Mouse (Mus musculus): ENCODE data around the gene Fyb. TPM values are rescaled to one million over a fixed set of nuclear protein-coding genes. Genes with fewer than 3 reads are reported as not detected.
A peak's percentile ranks its signal among the peaks of the same experiment; 100 is the strongest.

Fyb gene
- polyA plus RNA-seq, 1 experiment from 2014 or later, result 10.3 TPM

DNA sequence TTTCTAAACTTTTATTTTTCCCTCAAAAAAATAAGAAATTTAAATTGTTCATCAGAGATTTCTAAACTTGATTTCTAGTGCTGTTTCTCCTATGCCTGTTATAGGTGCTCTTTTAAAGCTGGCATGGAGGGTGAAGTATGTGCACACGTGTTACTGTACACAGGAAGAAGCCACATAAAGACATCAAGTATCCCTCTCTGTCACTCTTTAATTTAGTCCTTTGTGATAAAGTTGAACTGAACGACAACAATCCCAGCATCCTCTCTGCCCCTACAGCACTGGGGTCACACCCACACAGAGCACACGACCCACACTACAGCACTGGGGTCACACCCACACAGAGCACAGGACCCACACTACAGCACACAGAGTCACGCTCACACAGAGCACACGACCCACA, 88.0 kb downstream of the Fyb start:
- no peaks in the 10 kb centered on the region for H3K27me3 ChIP-seq (replicated peaks; ENCODE audit: control insufficient read depth, insufficient read depth, low read length)
- H3K27ac ChIP-seq (ENCODE audit: low read length), result no peak overlapping the region
- no peak overlapping the region for H3K9ac ChIP-seq (ENCODE audit: low read depth, low read length)
- H3K4me3 ChIP-seq (ENCODE audit: low read length), result no peak overlapping the region
- H3K4me2 ChIP-seq (ENCODE audit: low read depth, low read length), result no peak overlapping the region
- H3K4me1 ChIP-seq (ENCODE audit: control insufficient read depth, insufficient read depth, low read length), result no peaks in the 10 kb centered on the region
- WGBS, result 73% methylated on average over 5 of the region's 5 CpGs
- no peak for ATAC-seq
- H3K9me3 ChIP-seq (ENCODE audit: control insufficient read depth, low read length), result no peaks in the 10 kb centered on the region
- no peaks in the 10 kb centered on the region for H3K36me3 ChIP-seq (ENCODE audit: control insufficient read depth, insufficient read depth, low read length)

DNA sequence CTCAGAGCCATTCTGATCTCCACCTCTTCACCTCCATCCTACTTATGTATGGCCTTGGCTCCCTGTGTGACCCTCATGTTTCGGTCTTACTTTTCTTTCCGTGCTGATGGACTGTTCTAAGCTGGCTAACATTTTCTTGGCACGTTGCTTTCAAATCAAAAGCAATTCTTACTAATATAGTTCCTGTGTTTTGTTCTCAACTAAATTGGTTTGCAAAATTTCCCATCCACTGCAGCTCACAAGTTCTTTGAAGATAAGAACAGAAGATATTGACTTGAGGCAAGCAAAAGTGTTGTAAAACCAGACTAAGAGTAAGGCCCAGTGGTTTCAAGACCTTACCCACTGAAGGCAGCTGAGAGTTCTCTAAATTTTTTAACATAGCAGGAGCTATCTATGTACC, 90.2 kb downstream of the Fyb start:
- 83% methylated on average over 3 of the region's 3 CpGs for WGBS
- Histone ChIP-seq H3K4me3 (ENCODE audit: low read length) (no peak overlapping the region), H3K27ac (ENCODE audit: low read length) (no peak overlapping the region), H3K4me1 (ENCODE audit: control insufficient read depth, insufficient read depth, low read length) (no peaks in the 10 kb centered on the region), H3K36me3 (ENCODE audit: control insufficient read depth, insufficient read depth, low read length) (no peaks in the 10 kb centered on the region), H3K9ac (ENCODE audit: low read depth, low read length) (no peak overlapping the region), H3K9me3 (ENCODE audit: control insufficient read depth, low read length) (no peaks in the 10 kb centered on the region), H3K4me2 (ENCODE audit: low read depth, low read length) (no peak overlapping the region), H3K27me3 (replicated peaks; ENCODE audit: control insufficient read depth, insufficient read depth, low read length) (no peaks in the 10 kb centered on the region)
- no peak for ATAC-seq

DNA sequence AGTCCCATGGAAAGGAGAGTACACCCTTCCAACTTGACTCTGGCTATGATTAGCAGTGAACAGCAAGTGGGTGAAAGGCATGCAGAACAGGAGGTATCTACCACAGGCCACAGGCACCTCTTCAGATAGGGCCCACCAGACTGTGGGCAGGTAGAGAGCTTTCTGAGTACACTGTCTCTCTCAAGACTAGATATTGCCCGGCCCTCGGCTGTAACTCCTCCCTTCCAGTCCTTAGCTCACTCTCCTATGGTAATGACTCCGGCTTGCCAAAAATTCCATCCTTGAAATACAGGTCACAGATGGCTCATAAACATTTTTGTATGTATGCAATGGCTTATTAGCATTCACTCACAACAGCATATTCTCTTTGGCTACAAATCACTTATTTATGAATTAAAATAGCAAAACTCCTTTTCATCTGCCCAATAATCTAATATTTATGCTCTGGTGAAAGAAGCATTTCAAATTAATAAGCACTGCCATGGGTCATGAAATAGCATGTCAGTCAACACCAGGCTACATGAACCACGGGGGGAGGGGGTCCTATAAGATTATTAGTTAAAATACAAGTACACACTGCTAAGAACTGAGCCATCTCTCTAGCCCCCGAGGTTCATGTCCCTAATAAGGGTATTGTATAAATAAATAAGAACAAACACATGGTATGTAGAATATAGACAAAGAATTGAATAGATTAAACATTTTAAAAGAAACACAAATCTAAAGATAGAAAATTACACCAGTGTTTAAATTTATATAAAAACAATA, 93.9 kb downstream of the Fyb start:
- Histone ChIP-seq H3K9ac (ENCODE audit: low read depth, low read length) (no peak overlapping the region), H3K4me3 (ENCODE audit: low read length) (no peak overlapping the region), H3K27ac (ENCODE audit: low read length) (no peak overlapping the region), H3K4me1 (ENCODE audit: control insufficient read depth, insufficient read depth, low read length) (no peaks in the 10 kb centered on the region), H3K27me3 (replicated peaks; ENCODE audit: control insufficient read depth, insufficient read depth, low read length) (no peaks in the 10 kb centered on the region), H3K4me2 (ENCODE audit: low read depth, low read length) (no peak overlapping the region), H3K9me3 (ENCODE audit: control insufficient read depth, low read length) (no peaks in the 10 kb centered on the region), H3K36me3 (ENCODE audit: control insufficient read depth, insufficient read depth, low read length) (no peaks in the 10 kb centered on the region)
- WGBS, result 65% methylated on average over 5 of the region's 5 CpGs
- ATAC-seq, result no peak

DNA sequence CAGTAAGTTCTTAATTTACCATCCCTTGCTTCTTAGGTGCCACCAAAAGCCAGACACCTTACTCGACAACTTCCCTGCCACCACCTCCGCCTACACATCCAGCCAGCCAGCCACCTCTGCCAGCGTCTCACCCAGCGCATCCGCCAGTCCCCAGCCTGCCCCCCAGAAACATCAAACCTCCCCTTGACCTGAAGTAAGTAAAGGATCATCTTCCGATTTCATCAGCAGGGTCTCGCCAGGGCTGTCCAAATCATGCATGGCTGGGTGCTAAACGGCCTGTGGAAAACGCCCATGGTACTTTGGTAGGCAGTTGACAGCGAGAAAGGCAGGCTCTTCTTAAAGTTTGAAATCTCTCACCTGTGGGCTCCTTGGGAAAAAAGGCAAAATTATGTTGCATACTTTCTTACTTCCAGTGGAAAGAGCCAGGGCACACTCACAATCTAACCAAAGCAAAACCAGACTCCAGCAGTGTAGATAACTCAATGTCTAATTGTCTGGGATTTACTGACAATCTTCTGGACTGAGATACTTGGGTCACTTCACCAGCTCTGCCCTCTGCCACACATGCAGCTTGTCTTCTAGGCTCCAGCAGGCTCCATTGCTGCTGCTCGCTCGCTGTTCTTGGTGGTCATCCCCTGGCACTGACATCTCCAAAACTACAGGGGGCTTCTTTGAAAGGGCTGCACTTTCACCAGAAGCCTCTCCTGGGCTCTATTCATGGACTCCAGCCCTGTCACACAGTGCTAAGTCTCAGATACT, 97.1 kb downstream of the Fyb start:
- Histone ChIP-seq H3K9ac (ENCODE audit: low read depth, low read length) (no peak overlapping the region), H3K4me2 (ENCODE audit: low read depth, low read length) (no peak overlapping the region), H3K27ac (ENCODE audit: low read length) (no peak overlapping the region), H3K4me1 (ENCODE audit: control insufficient read depth, insufficient read depth, low read length) (no peaks in the 10 kb centered on the region), H3K27me3 (replicated peaks; ENCODE audit: control insufficient read depth, insufficient read depth, low read length) (no peaks in the 10 kb centered on the region), H3K36me3 (ENCODE audit: control insufficient read depth, insufficient read depth, low read length) (no peaks in the 10 kb centered on the region), H3K4me3 (ENCODE audit: low read length) (no peak overlapping the region), H3K9me3 (ENCODE audit: control insufficient read depth, low read length) (no peaks in the 10 kb centered on the region)
- ATAC-seq, result no peak
- WGBS, result 92% methylated on average over 12 of the region's 12 CpGs

DNA sequence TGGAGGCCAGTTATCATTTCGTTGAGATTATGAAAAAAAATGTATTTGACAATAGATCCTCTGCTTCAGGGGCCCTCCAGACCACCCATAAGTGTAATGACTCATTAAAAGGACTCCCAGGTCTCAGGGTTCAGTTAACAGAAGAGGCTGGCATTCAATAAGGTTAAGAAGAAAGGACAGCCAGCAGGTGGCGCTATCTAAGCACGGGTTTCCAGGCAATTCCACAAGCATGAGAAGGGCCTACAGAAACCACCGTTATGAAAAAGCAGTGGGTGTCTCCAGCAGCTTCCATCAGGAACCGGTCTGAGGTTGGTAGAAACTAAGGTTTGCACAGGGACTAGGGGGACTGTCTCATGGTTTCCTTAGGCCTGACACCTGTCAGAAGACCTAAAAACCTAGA, 99.9 kb downstream of the Fyb start:
- Histone ChIP-seq H3K9ac (ENCODE audit: low read depth, low read length) (no peak overlapping the region), H3K36me3 (ENCODE audit: control insufficient read depth, insufficient read depth, low read length) (no peaks in the 10 kb centered on the region), H3K4me3 (ENCODE audit: low read length) (no peak overlapping the region), H3K9me3 (ENCODE audit: control insufficient read depth, low read length) (no peaks in the 10 kb centered on the region), H3K27me3 (replicated peaks; ENCODE audit: control insufficient read depth, insufficient read depth, low read length) (no peaks in the 10 kb centered on the region), H3K27ac (ENCODE audit: low read length) (no peak overlapping the region), H3K4me2 (ENCODE audit: low read depth, low read length) (no peak overlapping the region), H3K4me1 (ENCODE audit: control insufficient read depth, insufficient read depth, low read length) (no peaks in the 10 kb centered on the region)
- no peak for ATAC-seq
- 8% methylated on average over 5 of the region's 5 CpGs for WGBS

DNA sequence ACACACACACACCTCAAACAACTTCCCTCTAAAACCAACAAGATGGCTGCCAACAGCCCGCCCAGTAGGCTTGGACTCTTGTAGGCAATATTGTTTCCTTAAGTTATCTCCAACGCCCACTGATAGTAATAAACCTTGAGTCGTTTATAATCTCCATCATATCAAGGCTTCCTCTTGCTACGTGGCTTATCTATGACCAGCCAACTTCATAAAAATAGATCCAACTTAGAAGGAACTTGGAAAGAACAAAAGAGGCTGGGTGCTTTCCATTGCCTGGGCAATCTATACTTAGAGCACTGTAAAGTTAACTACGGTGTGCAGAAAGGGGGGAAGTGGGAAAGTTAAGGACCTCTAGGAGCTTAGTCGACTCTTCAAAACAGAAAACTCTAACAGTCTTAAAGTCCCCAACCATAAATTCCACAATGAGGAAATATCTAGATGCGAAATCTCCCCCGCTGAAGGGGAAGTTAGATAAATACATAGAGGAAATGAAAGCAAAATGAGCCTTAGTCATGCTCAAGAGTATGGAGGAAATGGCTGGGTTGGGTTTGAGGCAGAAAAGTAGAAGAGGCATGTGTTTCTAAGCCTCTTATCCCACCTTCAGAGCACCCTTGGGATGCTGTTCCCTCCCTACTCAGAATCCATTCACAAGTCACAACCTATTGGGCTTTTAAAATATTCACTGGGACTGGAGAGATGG, 101.0 kb downstream of the Fyb start:
- H3K36me3 ChIP-seq (ENCODE audit: control insufficient read depth, insufficient read depth, low read length), result no peaks in the 10 kb centered on the region
- no peak overlapping the region for H3K27ac ChIP-seq (ENCODE audit: low read length)
- H3K27me3 ChIP-seq (replicated peaks; ENCODE audit: control insufficient read depth, insufficient read depth, low read length), result no peaks in the 10 kb centered on the region
- H3K4me3 ChIP-seq (ENCODE audit: low read length), result no peak overlapping the region
- no peaks in the 10 kb centered on the region for H3K9me3 ChIP-seq (ENCODE audit: control insufficient read depth, low read length)
- no peak overlapping the region for H3K4me2 ChIP-seq (ENCODE audit: low read depth, low read length)
- H3K9ac ChIP-seq (ENCODE audit: low read depth, low read length), result no peak overlapping the region
- WGBS, result 74% methylated on average over 8 of the region's 8 CpGs
- H3K4me1 ChIP-seq (ENCODE audit: control insufficient read depth, insufficient read depth, low read length), result no peaks in the 10 kb centered on the region
- no peak for ATAC-seq

DNA sequence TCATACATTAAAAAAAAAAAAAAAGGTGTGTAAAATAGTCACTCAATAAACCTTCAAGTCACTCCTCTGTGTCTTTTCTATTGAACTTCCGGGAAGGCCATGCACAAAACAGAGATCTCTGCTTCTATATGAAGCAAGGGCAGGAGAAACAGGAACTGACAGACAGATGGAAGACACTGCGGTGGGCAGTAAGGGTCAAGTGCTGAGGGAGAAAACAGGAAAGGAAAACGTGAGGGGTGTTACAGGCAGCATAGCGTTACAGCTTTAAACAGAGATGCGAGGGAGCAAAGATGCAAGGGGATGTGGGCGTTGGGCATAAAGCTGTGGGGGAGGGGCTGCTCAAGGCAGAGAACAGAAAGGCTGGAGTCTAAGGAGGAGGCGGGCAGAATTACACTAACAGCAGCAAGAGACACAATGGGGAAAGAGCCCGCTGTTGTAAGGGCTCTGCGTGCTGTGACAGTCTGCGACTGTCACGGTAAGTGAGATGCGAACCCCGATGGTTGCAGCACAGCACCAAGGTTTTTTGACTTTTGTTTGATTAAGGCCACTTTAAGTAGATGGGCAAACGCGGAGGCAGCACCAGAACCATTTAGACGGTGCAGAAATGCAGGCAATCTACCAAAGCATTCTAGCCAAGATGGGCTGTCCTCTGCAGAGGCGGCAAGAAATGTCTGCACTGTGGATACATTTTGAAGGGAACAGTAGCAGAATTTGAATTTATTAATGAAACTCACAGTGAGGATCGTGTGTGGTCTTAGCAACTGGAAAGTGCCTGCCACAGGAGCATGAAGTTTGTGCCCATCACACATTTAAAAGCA, 101.9 kb downstream of the Fyb start:
- 26% methylated on average over 18 of the region's 18 CpGs for WGBS

DNA sequence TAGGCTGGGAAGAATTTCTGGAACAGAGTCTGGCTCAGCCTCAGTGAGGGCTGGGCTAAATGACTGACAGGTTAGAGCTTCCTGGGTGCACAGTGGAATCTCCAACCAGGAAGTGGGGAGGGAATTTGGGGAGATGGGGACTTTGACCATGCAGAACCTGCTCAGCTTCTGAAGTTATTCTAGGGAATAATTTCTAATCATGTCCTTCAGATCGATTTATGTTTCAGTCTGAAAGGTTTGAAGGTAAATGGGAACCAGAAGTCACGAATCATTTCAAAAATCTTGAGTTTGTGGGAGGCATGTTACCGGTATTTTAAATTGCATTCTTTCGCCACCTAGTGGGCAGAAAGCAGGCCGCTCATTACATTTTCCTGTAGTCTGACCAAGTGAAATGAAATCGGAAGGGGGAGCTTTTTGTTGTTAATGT, 103.0 kb downstream of the Fyb start:
- Histone ChIP-seq H3K4me1 (ENCODE audit: control insufficient read depth, insufficient read depth, low read length) (no peaks in the 10 kb centered on the region), H3K36me3 (ENCODE audit: control insufficient read depth, insufficient read depth, low read length) (no peaks in the 10 kb centered on the region), H3K27me3 (replicated peaks; ENCODE audit: control insufficient read depth, insufficient read depth, low read length) (no peaks in the 10 kb centered on the region), H3K4me3 (ENCODE audit: low read length) (no peak overlapping the region; the same call in 1 of the 2 replicates), H3K27ac (ENCODE audit: low read length) (no peak overlapping the region), H3K4me2 (ENCODE audit: low read depth, low read length) (peak overlapping the region; percentile 21; the same call in 1 of the 2 replicates), H3K9me3 (ENCODE audit: control insufficient read depth, low read length) (no peaks in the 10 kb centered on the region), H3K9ac (ENCODE audit: low read depth, low read length) (no peak overlapping the region)
- 6% methylated on average over 6 of the region's 6 CpGs for WGBS
- ATAC-seq, result peak; percentile 89

More for the DNA sequence above, 101.9 kb downstream of the Fyb start:
- Histone ChIP-seq H3K4me3 (ENCODE audit: low read length) (peak overlapping the region; percentile 6; the same call in 1 of the 2 replicates), H3K4me2 (ENCODE audit: low read depth, low read length) (peak overlapping the region; percentile 39; the same call in 1 of the 2 replicates), H3K36me3 (ENCODE audit: control insufficient read depth, insufficient read depth, low read length) (no peaks in the 10 kb centered on the region), H3K27me3 (replicated peaks; ENCODE audit: control insufficient read depth, insufficient read depth, low read length) (no peaks in the 10 kb centered on the region), H3K27ac (ENCODE audit: low read length) (no peak overlapping the region), H3K9me3 (ENCODE audit: control insufficient read depth, low read length) (no peaks in the 10 kb centered on the region), H3K9ac (ENCODE audit: low read depth, low read length) (0 out of 2 replicates have a peak overlapping the region, but pooled peaks have one; percentile 17), H3K4me1 (ENCODE audit: control insufficient read depth, insufficient read depth, low read length) (no peaks in the 10 kb centered on the region)
- ATAC-seq, result 0 out of 2 replicates have a peak, but pooled peaks have one; percentile 14
